In genomic region chr3:102954476-102954875, GRCm38 (mm10) we compare ENCODE assay signal across 25 mouse cellular contexts. TPM values are rescaled to one million over a fixed set of nuclear protein-coding genes. Genes with fewer than 3 reads are reported as not detected.
DNase-seq lines count a peak whose midpoint lies in the region; ATAC-seq and TF ChIP-seq lines count a peak whose summit lies in the region.
"Had no signal": no experiment of that assay in that cellular context is flagged by ENCODE, and none has a peak within 500 bp of the region (broad histone marks: within the 10 kb centered on the region; RNA-seq: fewer than 3 reads in every experiment).

No protein-coding gene starts in this region.

- H3K4me3 ChIP-seq in lung, postnatal 0 days (ENCODE audit: low read depth, low read length) = no peak overlapping the region
- no peak overlapping the region for H3K4me3 ChIP-seq in lung, adult 2 months (replicated peaks; ENCODE audit: extremely low read depth, low read depth, low read length)
- H3K4me3 ChIP-seq in myocyte = no peak overlapping the region

- H3K9me3 ChIP-seq in lung, postnatal 0 days (ENCODE audit: low read length) = no peaks in the 10 kb centered on the region
- H3K9me3 ChIP-seq: G1E had no signal

- TF ChIP-seq CTCF in lung, postnatal 0 days (IDR thresholded peaks at IDR 0.05) = no peak
- TF ChIP-seq CTCF in lung, adult 2 months (IDR thresholded peaks at IDR 0.05; ENCODE audit: insufficient read depth, low read length) = no peak

- H3K36me3 ChIP-seq in lung, postnatal 0 days (ENCODE audit: insufficient read depth, low read length) = no peaks in the 10 kb centered on the region
- H3K36me3 ChIP-seq in myocyte (ENCODE audit: control insufficient read depth, insufficient read depth) = no peaks in the 10 kb centered on the region
- H3K36me3 ChIP-seq: G1E had no signal

- ATAC-seq in lung, postnatal 0 days = peak; percentile 75
- ATAC-seq: activated CD4-positive, CD25-positive, alpha-beta regulatory T cell, adult 4 months; CD4-positive, CD25-positive, alpha-beta regulatory T cell, adult 4 months had no signal

- WGBS in lung, postnatal 0 days = 66% methylated on average over 12 of the region's 12 CpGs
- WGBS in lung, adult 2 months = 74% methylated on average over 12 of the region's 12 CpGs

- H3K27me3 ChIP-seq in lung, postnatal 0 days (replicated peaks; ENCODE audit: insufficient read depth, low read length) = no peaks in the 10 kb centered on the region
- no peaks in the 10 kb centered on the region for H3K27me3 ChIP-seq in myocyte (ENCODE audit: control insufficient read depth, insufficient read depth, insufficient read length)
- H3K27me3 ChIP-seq: CH12.LX had no signal

- no peaks in the 10 kb centered on the region for H3K79me2 ChIP-seq in myocyte (ENCODE audit: control insufficient read depth, insufficient read depth)

- no peak overlapping the region for H3K4me2 ChIP-seq in lung, postnatal 0 days (replicated peaks; ENCODE audit: low read depth, low read length)
- H3K4me2 ChIP-seq in myocyte (ENCODE audit: low read depth) = peak overlapping the region; percentile 24

- H3K4me1 ChIP-seq in lung, postnatal 0 days (ENCODE audit: insufficient read depth, low read depth, low read length) = no peaks in the 10 kb centered on the region
- H3K4me1 ChIP-seq in lung, adult 2 months (ENCODE audit: control insufficient read depth, insufficient read depth, low read length) = no peaks in the 10 kb centered on the region

- TF ChIP-seq EP300 in lung, postnatal 0 days (IDR thresholded peaks at IDR 0.05) = peak; percentile 84

- peak; percentile 18 for DNase-seq in lung, postnatal 0 days (ENCODE audit: low spot score)
- no peak for DNase-seq in lung, postnatal 4 days
- DNase-seq in lung, postnatal 36 days = peak; percentile 17
- no peak for DNase-seq in lung, adult 2 months
- DNase-seq in adrenal gland, postnatal 25 days = no peak
- DNase-seq: adrenal gland, adult 2 months; adrenal gland, adult 8-10 months; adrenal gland, postnatal 10 days; adrenal gland, postnatal 14 days; adrenal gland, postnatal 36 days; B cell, adult 2 months; cerebellum, adult 11 months; cerebellum, adult 11-12 months; cerebellum, adult 18-20 months; cerebellum, adult 2 months had no signal

- no peak overlapping the region for H3K27ac ChIP-seq in lung, postnatal 0 days (ENCODE audit: low read length)

- H3K9ac ChIP-seq in lung, postnatal 0 days (replicated peaks; ENCODE audit: low read depth) = no peak overlapping the region

- no peak for TF ChIP-seq POLR2A in lung, adult 2 months (IDR thresholded peaks at IDR 0.05; ENCODE audit: borderline replicate concordance, extremely low read depth, low read depth, low read length)
- TF ChIP-seq POLR2A in myocyte (IDR thresholded peaks at IDR 0.05; ENCODE audit: insufficient read length, low read depth) = no peak

- H3ac ChIP-seq in myocyte (ENCODE audit: control insufficient read depth, insufficient read length) = no peak overlapping the region

TF ChIP-seq in myocyte, 11 proteins besides CTCF, POLR2A, EP300 and RAD21:
- TF ChIP-seq USF1 (IDR thresholded peaks at IDR 0.05; ENCODE audit: low read depth) = no peak
- no peak for TF ChIP-seq TCF3 (IDR thresholded peaks at IDR 0.05; ENCODE audit: insufficient read length, low read depth)
- no peak for TF ChIP-seq MYOG (IDR thresholded peaks at IDR 0.05; ENCODE audit: control insufficient read depth in 1 of 3, insufficient read depth in 1 of 3, insufficient read length in 2 of 3, low read depth in 2 of 3)
- TF ChIP-seq MYOD1 (IDR thresholded peaks at IDR 0.05; ENCODE audit: control insufficient read depth in 1 of 3, insufficient read length in 2 of 3, low read depth in 2 of 3) = no peak
- no peak for TF ChIP-seq SRF (IDR thresholded peaks at IDR 0.05; ENCODE audit: control insufficient read depth, insufficient read length, low read depth)
- TF ChIP-seq E2F4 (IDR thresholded peaks at IDR 0.05; ENCODE audit: insufficient read depth) = no peak
- TF ChIP-seq CEBPB (IDR thresholded peaks at IDR 0.05; ENCODE audit: insufficient read depth, poor library complexity, severe bottlenecking) = no peak
- no peak for TF ChIP-seq TCF12 (IDR thresholded peaks at IDR 0.05; ENCODE audit: insufficient read depth, poor library complexity, severe bottlenecking)
- TF ChIP-seq MAX (IDR thresholded peaks at IDR 0.05; ENCODE audit: low read depth) = no peak
- TF ChIP-seq REST (IDR thresholded peaks at IDR 0.05; ENCODE audit: insufficient read depth, insufficient read length) = no peak
- TF ChIP-seq POLR2AphosphoS2 (IDR thresholded peaks at IDR 0.05; ENCODE audit: insufficient read length, low read depth) = no peak
TF ChIP-seq in myocyte: peak in this region for 0.

RNA-seq across cellular contexts. Expression of gene Nr1h5, which starts 9.5 kb away (rescaled TPM):
- 0.06 TPM in 1 of 2 replicates, not detected in the other for polyA plus RNA-seq in lung, postnatal 0 days (2015; fragmentation: Nextera tagmentation; extraction: Ambion mirVana)
- 0.12 TPM in 1 of 2 replicates, not detected in the other for polyA plus RNA-seq in lung, adult 2 months (2012; rRNA removed)
- polyA plus RNA-seq in myocyte (2012; fragmentation: generic; extraction: Trizol) = 0.17 TPM
- not detected in 2 replicates for total RNA-seq in adrenal gland, postnatal 25 days (2021)
- total RNA-seq: adrenal gland, adult 18-20 months; adrenal gland, adult 2 months; adrenal gland, adult 8-10 months; adrenal gland, postnatal 36 days; CH12.LX; ES-E14; G1E; MEL had no signal
- polyA plus RNA-seq: activated CD4-positive, CD25-positive, alpha-beta regulatory T cell, adult 4 months; adrenal gland, adult 2 months; CD4-positive, CD25-positive, alpha-beta regulatory T cell, adult 4 months; cerebellum, adult 2 months; G1E had no signal

RNA-seq across cellular contexts. Expression of gene Sycp1, which starts 18.6 kb away (rescaled TPM):
- polyA plus RNA-seq in lung, postnatal 0 days (2015; fragmentation: Nextera tagmentation; extraction: Ambion mirVana) = not detected in 2 replicates
- not detected in 2 replicates for polyA plus RNA-seq in lung, adult 2 months (2012; rRNA removed)
- polyA plus RNA-seq in myocyte (2012; fragmentation: generic; extraction: Trizol) = 0.17 TPM
- total RNA-seq in adrenal gland, postnatal 25 days (2021) = not detected in 2 replicates
- total RNA-seq: adrenal gland, adult 18-20 months; adrenal gland, adult 2 months; adrenal gland, adult 8-10 months; adrenal gland, postnatal 10 days; adrenal gland, postnatal 36 days; CH12.LX had no signal
- polyA plus RNA-seq: adrenal gland, adult 2 months; brain, embryonic 14.5 days; CD4-positive, CD25-positive, alpha-beta regulatory T cell, adult 4 months; G1E; Patski had no signal

RNA-seq across cellular contexts. Expression of gene Sike1, which starts 41.0 kb away (rescaled TPM):
- 56.3 and 66.6 TPM in 2 replicates for polyA plus RNA-seq in lung, postnatal 0 days (2015; fragmentation: Nextera tagmentation; extraction: Ambion mirVana)
- 22.9 and 30.8 TPM in 2 replicates for polyA plus RNA-seq in lung, adult 2 months (2012; rRNA removed)
- polyA plus RNA-seq in myocyte (2012; fragmentation: generic; extraction: Trizol) = 27.0 TPM
- total RNA-seq in adrenal gland, postnatal 25 days (2021) = 66.1 and 80.1 TPM in 2 replicates

Comparison
In these comparisons a context has a peak if more than half of its experiments do, and no peak if none do; other contexts are left out.
1. DNase-seq: peak in lung, postnatal 0 days (single experiment) and lung, postnatal 36 days (single experiment); none in lung, postnatal 4 days (0 of 2), lung, adult 2 months (single experiment) and adrenal gland, postnatal 25 days (single experiment).